Mouse (Mus musculus): ENCODE measurements around the gene Eif4e3. TPM values are rescaled to one million over a fixed set of nuclear protein-coding genes. Genes with fewer than 3 reads are reported as not detected.

Eif4e3 gene
- polyA plus RNA-seq, 1 experiment from 2014 or later = 2.7 TPM

DNA sequence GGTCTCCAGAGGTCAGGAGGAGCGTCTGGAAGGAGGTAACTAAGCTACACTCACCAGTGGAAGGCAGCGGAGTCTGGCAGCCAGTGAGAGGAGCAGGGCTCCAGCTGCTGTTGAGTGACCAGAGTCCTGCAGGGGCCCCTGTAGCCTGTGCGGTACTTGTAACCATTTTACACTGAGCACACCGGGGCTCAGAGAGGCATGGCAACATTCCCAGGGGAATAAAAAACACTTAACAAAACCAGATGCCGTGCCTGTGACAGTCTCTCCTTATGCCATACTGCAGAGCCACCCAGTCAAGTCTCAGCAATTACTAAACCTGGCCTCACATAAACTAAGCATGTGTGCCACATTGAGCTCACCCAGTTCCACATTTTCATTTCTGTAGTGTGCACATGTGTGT lies 12.2 kb downstream of the Eif4e3 start:
- H3K36me3 ChIP-seq (ENCODE audit: control insufficient read depth, insufficient read depth) = no peaks in the 10 kb centered on the region
- no peak overlapping the region for H3K4me2 ChIP-seq (ENCODE audit: low read depth, low read length)
- no peaks in the 10 kb centered on the region for H3K27me3 ChIP-seq (ENCODE audit: control insufficient read depth, insufficient read depth, low read depth, low read length)
- H3K4me1 ChIP-seq (ENCODE audit: control insufficient read depth, low read depth, low read length) = no peaks in the 10 kb centered on the region
- H3K9ac ChIP-seq (ENCODE audit: low read depth, low read length) = no peak overlapping the region
- ATAC-seq (ENCODE audit: low read depth) = no peak
- H3K27ac ChIP-seq (ENCODE audit: low read length) = no peak overlapping the region
- WGBS (ENCODE audit: insufficient replicate concordance) = 61% methylated on average over 5 of the region's 5 CpGs
- H3K4me3 ChIP-seq (ENCODE audit: low read depth, low read length) = no peak overlapping the region
- no peaks in the 10 kb centered on the region for H3K9me3 ChIP-seq (replicated peaks; ENCODE audit: control insufficient read depth, low read length)

DNA sequence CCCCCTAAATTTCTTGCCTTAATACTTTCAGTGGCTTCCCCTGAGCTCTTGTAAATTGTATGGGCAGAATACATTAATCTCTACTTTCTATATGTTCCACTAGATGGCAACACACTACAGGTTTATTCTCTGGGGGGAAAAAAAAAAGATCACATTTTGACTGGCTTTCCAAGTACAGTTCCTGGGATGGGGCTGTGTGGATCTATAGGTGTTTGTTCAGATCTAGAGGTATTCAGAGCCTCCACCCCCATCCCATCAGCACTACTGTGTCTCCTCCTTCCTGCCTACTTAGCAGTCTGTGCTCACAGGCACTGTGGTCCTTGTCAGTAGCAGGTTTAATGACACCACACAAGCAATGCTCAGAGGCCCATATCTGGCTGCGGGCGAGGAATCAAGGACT lies 14.2 kb downstream of the Eif4e3 start:
- Histone ChIP-seq H3K27me3 (ENCODE audit: control insufficient read depth, insufficient read depth, low read depth, low read length) (no peaks in the 10 kb centered on the region), H3K4me3 (ENCODE audit: low read depth, low read length) (no peak overlapping the region), H3K4me1 (ENCODE audit: control insufficient read depth, low read depth, low read length) (no peaks in the 10 kb centered on the region), H3K27ac (ENCODE audit: low read length) (no peak overlapping the region), H3K36me3 (ENCODE audit: control insufficient read depth, insufficient read depth) (no peaks in the 10 kb centered on the region), H3K4me2 (ENCODE audit: low read depth, low read length) (no peak overlapping the region), H3K9me3 (replicated peaks; ENCODE audit: control insufficient read depth, low read length) (no peaks in the 10 kb centered on the region), H3K9ac (ENCODE audit: low read depth, low read length) (no peak overlapping the region)
- 67% methylated on average over 2 of the region's 2 CpGs for WGBS (ENCODE audit: insufficient replicate concordance)
- ATAC-seq (ENCODE audit: low read depth) = no peak

DNA sequence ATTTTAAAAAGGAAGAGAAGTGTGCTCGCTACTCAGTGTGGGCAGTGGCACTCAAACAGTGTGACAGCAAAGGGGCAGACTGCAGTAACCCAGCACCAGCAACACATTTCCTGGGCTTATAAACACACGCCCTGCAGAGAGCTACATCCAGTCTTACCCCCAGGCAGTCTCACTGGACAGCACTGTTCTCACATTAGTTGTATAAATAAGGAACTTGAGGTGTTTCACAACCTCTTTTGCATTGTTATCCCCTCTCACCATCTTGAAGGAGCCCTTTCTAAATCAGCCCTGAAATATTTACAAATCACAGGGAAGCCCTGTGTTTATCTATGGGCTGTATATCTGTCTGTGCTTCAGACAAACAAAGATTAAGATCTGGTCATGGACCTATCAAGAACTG lies 17.3 kb downstream of the Eif4e3 start:
- no peak overlapping the region for H3K4me3 ChIP-seq (ENCODE audit: low read depth, low read length)
- WGBS (ENCODE audit: insufficient replicate concordance) = 32% methylated on average over 2 of the region's 2 CpGs
- H3K9ac ChIP-seq (ENCODE audit: low read depth, low read length) = no peak overlapping the region
- no peaks in the 10 kb centered on the region for H3K9me3 ChIP-seq (replicated peaks; ENCODE audit: control insufficient read depth, low read length)
- no peak overlapping the region for H3K4me2 ChIP-seq (ENCODE audit: low read depth, low read length)
- no peaks in the 10 kb centered on the region for H3K36me3 ChIP-seq (ENCODE audit: control insufficient read depth, insufficient read depth)
- H3K27ac ChIP-seq (ENCODE audit: low read length) = no peak overlapping the region
- H3K4me1 ChIP-seq (ENCODE audit: control insufficient read depth, low read depth, low read length) = no peaks in the 10 kb centered on the region
- no peaks in the 10 kb centered on the region for H3K27me3 ChIP-seq (ENCODE audit: control insufficient read depth, insufficient read depth, low read depth, low read length)
- ATAC-seq (ENCODE audit: low read depth) = no peak

DNA sequence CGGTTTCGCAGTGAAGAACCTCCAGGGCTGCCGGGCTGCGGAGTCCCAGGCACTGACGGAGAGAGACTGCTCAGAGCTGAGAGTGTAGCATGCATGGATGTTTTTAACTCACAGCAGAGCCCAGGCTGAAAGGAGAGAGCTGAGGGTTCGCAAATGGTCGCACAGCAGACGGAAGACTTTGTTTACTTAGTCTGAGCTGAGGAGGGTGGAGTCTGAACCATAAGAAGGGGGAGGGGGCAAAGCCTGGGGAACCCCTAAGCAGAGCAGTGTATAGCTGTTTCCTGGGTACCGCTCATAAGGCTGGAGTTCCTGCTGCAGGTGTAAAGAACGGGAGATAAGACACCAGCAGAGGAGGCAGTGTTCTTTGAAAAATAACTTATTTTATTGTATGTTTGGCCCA lies 20.2 kb downstream of the Eif4e3 start:
- H3K9me3 ChIP-seq (replicated peaks; ENCODE audit: control insufficient read depth, low read length) = no peaks in the 10 kb centered on the region
- H3K9ac ChIP-seq (ENCODE audit: low read depth, low read length) = no peak overlapping the region
- no peaks in the 10 kb centered on the region for H3K4me1 ChIP-seq (ENCODE audit: control insufficient read depth, low read depth, low read length)
- no peak for ATAC-seq (ENCODE audit: low read depth)
- H3K4me2 ChIP-seq (ENCODE audit: low read depth, low read length) = no peak overlapping the region
- no peaks in the 10 kb centered on the region for H3K36me3 ChIP-seq (ENCODE audit: control insufficient read depth, insufficient read depth)
- WGBS (ENCODE audit: insufficient replicate concordance) = 70% methylated on average over 10 of the region's 10 CpGs
- H3K4me3 ChIP-seq (ENCODE audit: low read depth, low read length) = no peak overlapping the region
- no peaks in the 10 kb centered on the region for H3K27me3 ChIP-seq (ENCODE audit: control insufficient read depth, insufficient read depth, low read depth, low read length)
- no peak overlapping the region for H3K27ac ChIP-seq (ENCODE audit: low read length)

DNA sequence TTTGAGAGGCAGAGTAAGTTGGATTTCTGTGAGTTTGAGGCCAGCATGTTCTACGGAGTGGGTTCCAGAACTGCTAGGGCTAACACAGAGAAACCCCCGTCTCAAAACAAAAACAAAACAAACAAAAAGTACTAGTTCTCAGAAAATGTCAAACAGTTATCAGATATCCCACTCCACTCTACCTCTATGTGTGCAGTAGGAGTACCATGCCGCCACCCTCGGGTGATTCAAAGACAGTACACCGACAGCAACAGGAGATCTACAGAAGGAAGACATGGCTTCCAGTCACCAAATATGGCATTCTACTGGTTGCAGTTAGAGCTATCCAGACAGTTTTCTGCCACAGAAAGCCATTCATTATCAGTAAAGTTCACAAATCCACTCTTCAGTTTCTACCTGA lies 21.7 kb downstream of the Eif4e3 start:
- H3K27me3 ChIP-seq (ENCODE audit: control insufficient read depth, insufficient read depth, low read depth, low read length) = no peaks in the 10 kb centered on the region
- H3K27ac ChIP-seq (ENCODE audit: low read length) = no peak overlapping the region
- no peak overlapping the region for H3K4me3 ChIP-seq (ENCODE audit: low read depth, low read length)
- 57% methylated on average over 5 of the region's 5 CpGs for WGBS (ENCODE audit: insufficient replicate concordance)
- no peaks in the 10 kb centered on the region for H3K36me3 ChIP-seq (ENCODE audit: control insufficient read depth, insufficient read depth)
- no peak overlapping the region for H3K4me2 ChIP-seq (ENCODE audit: low read depth, low read length)
- H3K9me3 ChIP-seq (replicated peaks; ENCODE audit: control insufficient read depth, low read length) = no peaks in the 10 kb centered on the region
- H3K9ac ChIP-seq (ENCODE audit: low read depth, low read length) = no peak overlapping the region
- H3K4me1 ChIP-seq (ENCODE audit: control insufficient read depth, low read depth, low read length) = no peaks in the 10 kb centered on the region
- no peak for ATAC-seq (ENCODE audit: low read depth)

DNA sequence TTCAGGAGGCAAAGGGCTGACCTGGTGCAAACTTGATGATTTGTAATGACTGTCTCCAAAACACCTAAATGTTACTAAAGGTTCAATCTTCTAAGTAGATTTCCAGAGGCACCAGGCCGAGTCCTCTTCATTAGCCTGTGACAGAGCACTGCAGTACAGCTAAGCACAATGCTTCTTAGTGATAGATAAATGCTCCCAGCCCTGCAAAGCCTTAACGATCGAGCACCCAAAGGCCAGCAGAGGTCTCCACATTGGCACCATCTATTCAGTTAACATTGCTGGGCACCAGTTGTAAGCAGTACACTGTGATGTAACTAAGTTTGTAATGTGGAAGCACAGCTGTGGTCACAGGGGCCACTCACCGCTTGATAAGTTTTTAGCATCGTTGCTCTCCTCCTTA lies 22.2 kb downstream of the Eif4e3 start:
- H3K4me2 ChIP-seq (ENCODE audit: low read depth, low read length) = no peak overlapping the region
- no peak overlapping the region for H3K9ac ChIP-seq (ENCODE audit: low read depth, low read length)
- no peaks in the 10 kb centered on the region for H3K9me3 ChIP-seq (replicated peaks; ENCODE audit: control insufficient read depth, low read length)
- no peaks in the 10 kb centered on the region for H3K36me3 ChIP-seq (ENCODE audit: control insufficient read depth, insufficient read depth)
- WGBS (ENCODE audit: insufficient replicate concordance) = 54% methylated on average over 5 of the region's 5 CpGs
- no peak overlapping the region for H3K27ac ChIP-seq (ENCODE audit: low read length)
- H3K4me1 ChIP-seq (ENCODE audit: control insufficient read depth, low read depth, low read length) = no peaks in the 10 kb centered on the region
- no peak for ATAC-seq (ENCODE audit: low read depth)
- no peaks in the 10 kb centered on the region for H3K27me3 ChIP-seq (ENCODE audit: control insufficient read depth, insufficient read depth, low read depth, low read length)
- no peak overlapping the region for H3K4me3 ChIP-seq (ENCODE audit: low read depth, low read length)

DNA sequence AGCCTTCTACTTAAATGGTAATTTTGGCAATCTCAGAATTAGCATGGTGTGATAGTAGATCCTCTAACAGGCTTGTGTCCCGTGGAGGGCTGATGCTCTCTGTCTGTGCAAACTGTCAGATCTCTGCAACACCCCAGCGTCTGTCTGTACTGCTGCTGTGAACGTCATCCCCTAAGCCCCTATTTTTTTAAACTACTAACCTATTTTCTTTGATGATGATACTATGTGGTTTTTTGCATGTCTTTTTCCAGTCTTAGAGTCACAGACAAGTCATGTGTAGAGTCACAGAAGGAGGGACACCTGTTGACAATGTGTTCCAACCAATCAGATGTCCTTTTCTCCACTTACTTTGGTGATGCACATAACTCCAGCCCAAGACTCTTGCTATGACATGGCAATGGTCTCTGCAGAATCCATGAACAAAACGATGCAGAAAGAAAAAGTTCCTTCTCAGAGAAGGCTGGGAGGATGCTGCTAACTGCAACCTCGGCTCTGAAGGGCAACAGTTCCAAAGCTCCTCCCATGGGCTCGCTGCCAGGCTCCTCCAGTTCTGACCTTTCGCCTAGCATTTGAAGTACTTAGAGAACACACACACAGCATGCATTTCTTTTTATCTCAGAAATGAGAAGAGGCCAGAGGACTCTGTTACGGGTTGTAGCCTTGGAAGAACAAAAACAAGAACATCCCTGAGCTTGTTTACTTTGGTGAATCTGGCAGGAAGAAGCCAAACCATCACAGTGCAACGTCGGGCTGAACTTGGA lies 23.0 kb downstream of the Eif4e3 start:
- WGBS (ENCODE audit: insufficient replicate concordance) = 44% methylated on average over 10 of the region's 10 CpGs
- no peaks in the 10 kb centered on the region for H3K36me3 ChIP-seq (ENCODE audit: control insufficient read depth, insufficient read depth)
- no peak overlapping the region for H3K9ac ChIP-seq (ENCODE audit: low read depth, low read length)
- H3K4me3 ChIP-seq (ENCODE audit: low read depth, low read length) = no peak overlapping the region
- no peaks in the 10 kb centered on the region for H3K9me3 ChIP-seq (replicated peaks; ENCODE audit: control insufficient read depth, low read length)
- no peak overlapping the region for H3K4me2 ChIP-seq (ENCODE audit: low read depth, low read length)
- ATAC-seq (ENCODE audit: low read depth) = peak; percentile 67
- no peaks in the 10 kb centered on the region for H3K4me1 ChIP-seq (ENCODE audit: control insufficient read depth, low read depth, low read length)
- no peak overlapping the region for H3K27ac ChIP-seq (ENCODE audit: low read length)
- H3K27me3 ChIP-seq (ENCODE audit: control insufficient read depth, insufficient read depth, low read depth, low read length) = no peaks in the 10 kb centered on the region

DNA sequence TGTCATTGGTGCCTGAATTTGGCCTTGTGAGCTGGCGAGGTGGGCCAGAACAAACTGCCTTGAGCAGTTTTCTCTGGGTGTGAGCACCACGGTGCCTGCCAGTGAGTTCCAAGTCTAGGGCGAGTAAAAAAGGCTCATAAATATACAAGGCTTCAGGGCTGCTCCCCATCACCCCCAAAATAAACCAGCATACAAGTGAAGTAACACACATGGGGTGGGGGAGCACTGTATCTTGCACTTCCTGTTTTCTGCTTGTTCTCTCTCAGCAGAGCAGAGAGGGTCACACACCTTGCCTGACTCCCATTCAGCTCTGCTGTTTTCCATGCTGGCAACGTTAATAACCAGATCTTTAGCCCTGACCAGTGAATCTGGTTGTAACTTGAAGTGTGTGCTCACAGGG lies 29.1 kb downstream of the Eif4e3 start:
- no peak overlapping the region for H3K27ac ChIP-seq (ENCODE audit: low read length)
- H3K9ac ChIP-seq (ENCODE audit: low read depth, low read length) = no peak overlapping the region
- no peak for ATAC-seq (ENCODE audit: low read depth)
- H3K4me1 ChIP-seq (ENCODE audit: control insufficient read depth, low read depth, low read length) = peaks cover 6% of the 10 kb centered on the region
- WGBS (ENCODE audit: insufficient replicate concordance) = 45% methylated on average over 4 of the region's 4 CpGs
- no peak overlapping the region for H3K4me2 ChIP-seq (ENCODE audit: low read depth, low read length)
- no peaks in the 10 kb centered on the region for H3K36me3 ChIP-seq (ENCODE audit: control insufficient read depth, insufficient read depth)
- H3K27me3 ChIP-seq (ENCODE audit: control insufficient read depth, insufficient read depth, low read depth, low read length) = no peaks in the 10 kb centered on the region
- H3K4me3 ChIP-seq (ENCODE audit: low read depth, low read length) = no peak overlapping the region
- no peaks in the 10 kb centered on the region for H3K9me3 ChIP-seq (replicated peaks; ENCODE audit: control insufficient read depth, low read length)

DNA sequence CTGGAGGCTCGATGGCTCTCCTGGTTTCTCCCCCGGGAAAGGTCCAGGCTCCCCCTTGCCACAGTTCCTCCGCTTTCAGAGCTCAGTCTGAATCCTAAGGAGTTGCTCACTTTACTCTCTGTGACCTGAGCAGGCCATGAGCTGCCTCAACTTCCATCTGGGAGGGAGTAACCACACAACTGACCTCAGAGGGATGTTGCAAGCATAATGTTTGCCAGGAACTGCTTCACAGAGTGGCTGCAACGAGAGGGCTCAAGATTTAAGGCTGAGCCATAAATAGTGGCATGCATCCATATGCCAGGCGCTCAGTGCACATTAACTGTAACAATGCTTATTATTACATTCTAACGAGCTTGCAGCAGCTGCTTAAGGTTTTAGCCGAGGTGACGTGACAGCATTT lies 29.8 kb downstream of the Eif4e3 start:
- peaks cover 6% of the 10 kb centered on the region for H3K4me1 ChIP-seq (ENCODE audit: control insufficient read depth, low read depth, low read length)
- no peaks in the 10 kb centered on the region for H3K36me3 ChIP-seq (ENCODE audit: control insufficient read depth, insufficient read depth)
- no peaks in the 10 kb centered on the region for H3K9me3 ChIP-seq (replicated peaks; ENCODE audit: control insufficient read depth, low read length)
- ATAC-seq (ENCODE audit: low read depth) = no peak
- 51% methylated on average over 8 of the region's 8 CpGs for WGBS (ENCODE audit: insufficient replicate concordance)
- no peak overlapping the region for H3K27ac ChIP-seq (ENCODE audit: low read length)
- H3K27me3 ChIP-seq (ENCODE audit: control insufficient read depth, insufficient read depth, low read depth, low read length) = no peaks in the 10 kb centered on the region
- H3K4me3 ChIP-seq (ENCODE audit: low read depth, low read length) = no peak overlapping the region
- H3K4me2 ChIP-seq (ENCODE audit: low read depth, low read length) = no peak overlapping the region
- no peak overlapping the region for H3K9ac ChIP-seq (ENCODE audit: low read depth, low read length)

All from liver, embryonic 16.5 days (tissue).